Mouse (Mus musculus) cerebellum, adult 2 months (tissue): Measurements from ENCODE around the gene Crtam.

Source experiments
- CTCF ChIP-seq: fragments of 200-500 bp; IDR thresholded peaks from 2 replicates; pipeline ENCODE4 v1.5.1; 2011; ENCODE audit warnings: low read depth, mild to moderate bottlenecking, control low read depth, low read length, moderate library complexity, borderline replicate concordance; ENCODE audit not compliant: insufficient read depth
- POLR2A ChIP-seq: fragments of 200-500 bp; IDR thresholded peaks from 2 replicates; pipeline ENCODE4 v1.6.1; 2011; ENCODE audit warnings: low read length, control low read depth, borderline replicate concordance; ENCODE audit not compliant: insufficient read depth

- no peak for TF ChIP-seq CTCF
- no peak for TF ChIP-seq POLR2A
These were observed 7.2 kb downstream of the Crtam start for GRCm38 (mm10) chr9:40997116-40997779.
